Mouse (Mus musculus) T-helper 1 cell (primary cell): Measurements from ENCODE around the gene Kcnk10.
"Not testable (repeated sequence)": the region's sequence is repeated elsewhere in the genome, so short reads cannot be mapped to it uniquely, and the experiment has no call there.

ENCODE experiments used
- in situ Hi-C: fragments of 300-600 bp; cut with MboI, MseI; formaldehyde crosslinking; loops from one replicate; pipeline ENCODE4 v1.15.1; 2025; ENCODE audit warnings: high pct_unique_total_duplicates

Gene Kcnk10

GRCm38 (mm10) chr12:98577861-98578360 lies at the start of gene Kcnk10:
Gene Kcnk10, minus strand, starts transcription at chr12:98578310.
- in situ Hi-C loops, result no loop called here

DNA sequence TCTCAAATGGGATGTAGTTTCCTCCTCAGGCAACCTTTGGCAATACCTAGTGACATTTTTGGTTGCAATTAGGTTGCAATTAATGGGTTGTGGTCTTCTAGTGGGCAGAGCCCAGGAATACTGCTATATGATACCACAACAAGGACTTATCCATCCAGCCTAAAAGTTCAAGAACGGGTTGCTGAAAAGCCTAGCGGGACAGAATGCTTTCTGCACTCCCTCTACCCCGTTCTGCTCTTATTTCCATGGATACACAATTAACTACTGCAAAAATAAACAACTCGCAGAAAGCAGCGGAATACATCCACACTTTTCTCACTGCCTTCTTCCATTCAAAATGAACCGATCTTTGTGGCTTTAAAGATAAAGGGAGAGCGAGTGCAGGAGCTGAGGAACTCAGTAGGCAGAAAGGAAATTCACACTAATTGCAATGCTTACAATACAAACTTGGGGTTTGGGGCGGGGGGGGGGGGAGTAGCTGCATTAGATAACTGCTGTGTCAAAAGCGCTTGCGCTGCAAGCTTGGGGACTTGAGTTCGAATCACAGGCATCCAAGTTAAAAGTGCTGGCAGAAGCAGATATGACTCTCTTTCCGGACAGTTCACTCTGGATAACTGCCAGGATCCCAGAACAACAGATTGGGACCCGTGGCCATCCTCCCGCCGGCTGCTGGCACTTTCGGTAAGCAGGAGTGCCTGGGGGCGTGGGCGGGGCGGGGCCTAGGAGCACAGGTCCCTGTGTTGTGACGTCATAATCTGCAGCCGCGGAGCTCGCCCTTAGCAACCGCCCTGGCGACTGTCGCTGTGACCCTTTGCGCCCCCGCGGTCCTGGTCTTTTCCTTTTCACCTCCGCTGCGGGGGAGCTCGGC lies 49.5 kb upstream of the Kcnk10 start, which contains the start of gene Spata7:
TSS of gene Spata7 (plus strand) at position 766 of the 868 bp plus-strand sequence.
- in situ Hi-C loops, result no loop called here

DNA sequence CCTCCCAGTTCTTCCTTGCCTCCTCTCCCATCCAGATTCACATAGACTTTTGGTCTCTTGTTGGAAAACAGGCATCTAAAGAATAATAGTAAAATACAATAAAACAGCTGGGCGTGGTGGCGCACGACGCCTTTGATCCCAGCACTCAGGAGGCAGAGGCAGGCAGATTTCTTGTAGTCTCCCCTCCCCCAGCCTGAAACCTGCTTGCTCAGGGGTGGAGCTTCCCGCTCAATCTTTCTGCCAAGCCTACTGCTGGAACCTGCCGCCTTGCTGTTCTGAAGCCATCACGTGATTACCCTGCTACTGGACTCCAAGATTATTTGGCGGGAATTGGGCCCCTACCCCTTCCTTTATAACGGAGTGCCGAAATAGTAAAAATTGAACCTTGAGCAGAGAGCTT lies 45.2 kb upstream of the Kcnk10 start:
- in situ Hi-C loops, result not testable (repeated sequence)

GRCm38 (mm10) chr12:98620922-98621321 lies 42.8 kb upstream of the Kcnk10 start:
- in situ Hi-C loops, result not testable (repeated sequence)

DNA sequence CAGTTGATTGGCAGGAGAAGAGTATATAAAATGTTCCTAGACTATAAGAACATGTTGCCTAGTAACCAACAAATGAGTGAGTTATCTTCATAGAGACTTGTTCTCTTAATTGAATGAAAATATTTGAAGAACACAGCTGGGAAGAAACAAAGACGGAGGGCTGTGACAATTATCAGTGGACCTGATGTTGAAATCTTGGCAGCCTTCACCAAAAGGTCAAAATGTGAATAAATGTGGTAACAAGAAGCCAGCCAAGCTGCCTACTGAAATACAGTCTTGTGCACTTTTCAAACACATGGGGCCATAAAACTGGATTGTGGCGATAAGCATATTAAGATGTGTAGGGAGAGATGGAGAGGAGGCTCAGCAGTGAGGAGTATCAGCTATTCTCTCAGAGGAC lies 41.4 kb upstream of the Kcnk10 start:
- in situ Hi-C loops, result loop anchor here (10.0 kb wide), 1 partner anchor 105 kb away; no protein-coding TSS in a partner anchor

- in situ Hi-C loops, result loop anchor here (10.0 kb wide), 1 partner anchor 109 kb away; no protein-coding TSS in a partner anchor
Measured at GRCm38 (mm10) chr12:98615746-98616145, 37.6 kb upstream of the Kcnk10 start.

DNA sequence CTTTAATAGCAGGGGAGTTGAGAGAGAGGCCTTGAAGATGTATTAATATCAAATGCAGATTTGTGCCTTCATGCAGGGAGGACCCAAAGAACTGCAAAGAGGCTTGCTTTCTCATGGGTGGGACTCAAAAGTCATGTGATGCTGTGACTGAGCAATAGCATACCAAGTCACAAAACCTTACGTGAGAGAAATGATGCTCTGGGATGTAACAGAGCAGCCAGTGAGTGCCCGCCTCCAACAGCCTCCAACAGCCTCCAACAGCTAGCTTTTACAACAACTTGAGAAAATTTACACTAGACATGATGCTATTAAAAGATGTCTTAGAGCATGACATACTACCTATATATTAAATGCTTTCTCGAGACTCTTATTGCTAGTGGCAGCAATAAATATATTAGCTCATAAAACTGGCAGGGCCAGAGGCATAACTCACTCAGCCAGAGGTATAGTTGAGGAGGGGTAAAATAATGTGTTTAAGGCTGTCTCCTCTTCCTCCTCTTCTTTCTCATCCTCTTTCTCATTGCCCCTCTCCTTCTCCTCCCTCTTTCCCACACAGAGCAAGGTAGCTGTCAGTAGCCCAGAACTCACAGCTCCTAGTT lies 36.9 kb upstream of the Kcnk10 start:
- in situ Hi-C loops, result loop anchor here (10.0 kb wide), 1 partner anchor 110 kb away; no protein-coding TSS in a partner anchor

GRCm38 (mm10) chr12:98610341-98610740 lies 32.2 kb upstream of the Kcnk10 start:
- in situ Hi-C loops, result loop anchor here (10.0 kb wide), 1 partner anchor 114 kb away; no protein-coding TSS in a partner anchor

GRCm38 (mm10) chr12:98606595-98607290 lies 28.6 kb upstream of the Kcnk10 start:
- in situ Hi-C loops, result loop anchor here (10.0 kb wide), 1 partner anchor 352 kb away; the partner anchor contains the start of gene Galc

GRCm38 (mm10) chr12:98605264-98605663 lies 27.2 kb upstream of the Kcnk10 start:
- in situ Hi-C loops, result loop anchor here (10.0 kb wide), 1 partner anchor 350 kb away; the partner anchor contains the start of gene Galc

- in situ Hi-C loops, result loop anchor here (10.0 kb wide), 1 partner anchor 347 kb away; the partner anchor contains the start of gene Galc
Measured at GRCm38 (mm10) chr12:98602114-98602513, 24.0 kb upstream of the Kcnk10 start.

- in situ Hi-C loops, result loop anchor here (10.0 kb wide), 1 partner anchor 346 kb away; the partner anchor contains the start of gene Galc
Measured at GRCm38 (mm10) chr12:98600861-98601260, 22.8 kb upstream of the Kcnk10 start.

GRCm38 (mm10) chr12:98591016-98591415 lies 12.9 kb upstream of the Kcnk10 start:
- in situ Hi-C loops, result no loop called here

GRCm38 (mm10) chr12:98588573-98588972 lies 10.5 kb upstream of the Kcnk10 start:
- in situ Hi-C loops, result no loop called here

- in situ Hi-C loops, result no loop called here
Measured at GRCm38 (mm10) chr12:98585302-98585701, 7.2 kb upstream of the Kcnk10 start.

GRCm38 (mm10) chr12:98575942-98576550 lies 2.1 kb downstream of the Kcnk10 start:
- in situ Hi-C loops, result no loop called here

DNA sequence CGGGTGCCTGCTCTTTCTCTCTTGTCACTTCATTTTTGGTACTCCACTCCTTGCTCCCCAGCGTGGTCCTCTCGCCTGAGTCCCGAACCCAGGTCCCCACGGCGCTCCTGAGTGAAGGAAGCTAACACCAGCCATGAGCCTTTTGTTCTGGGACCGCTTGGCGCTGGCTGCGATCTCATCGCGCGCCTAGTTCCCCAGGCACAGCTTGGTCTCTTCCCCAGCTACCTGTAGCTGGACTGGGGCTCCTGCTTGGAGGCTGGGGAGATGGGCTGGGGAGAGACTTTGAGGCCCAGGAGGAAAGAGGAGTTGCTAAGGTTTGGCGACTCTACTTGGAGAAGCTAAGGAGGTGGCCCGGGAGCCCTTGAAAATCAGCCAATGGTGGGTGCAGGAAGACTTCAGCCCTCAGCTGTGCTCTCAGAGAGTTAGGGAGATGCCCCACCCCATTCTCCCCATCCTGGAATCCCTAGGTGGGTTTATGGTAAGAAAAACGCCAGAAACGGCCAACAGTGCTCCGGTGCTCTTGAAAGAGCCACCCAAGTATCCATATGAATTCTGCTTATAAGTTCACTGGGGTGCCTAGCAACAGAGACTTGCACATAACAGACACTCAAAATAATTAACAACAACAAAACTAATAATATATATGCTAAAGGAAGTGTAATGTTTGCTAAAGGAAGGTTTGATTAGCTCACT lies 2.8 kb downstream of the Kcnk10 start:
- in situ Hi-C loops, result no loop called here

GRCm38 (mm10) chr12:98574353-98575194 lies 3.5 kb downstream of the Kcnk10 start:
- in situ Hi-C loops, result no loop called here
